Mouse (Mus musculus) brain, embryonic 14.5 days (tissue): ENCODE measurements at regions not wholly inside any gene's neighbourhood (a gene's known extent, or its start where the extent isn't known, plus 50 kb on each side); places are given as distances from the start of the nearest gene placed in this dataset.

Experiments
- CTCF ChIP-seq: fragments of 200-500 bp; IDR thresholded peaks from 2 replicates; pipeline ENCODE4 v1.5.1; 2012; ENCODE audit warnings: inconsistent platforms, mild to moderate bottlenecking, moderate library complexity, borderline replicate concordance; ENCODE audit not compliant: insufficient read depth, insufficient read length; ENCODE audit errors: extremely low read depth
- POLR2A ChIP-seq: fragments of 200-500 bp; IDR thresholded peaks from 2 replicates; pipeline ENCODE4 v1.6.1; 2012; ENCODE audit warnings: mild to moderate bottlenecking, inconsistent platforms, borderline replicate concordance; ENCODE audit not compliant: poor library complexity, insufficient read depth, insufficient read length, severe bottlenecking; ENCODE audit errors: extremely low read depth

DNA sequence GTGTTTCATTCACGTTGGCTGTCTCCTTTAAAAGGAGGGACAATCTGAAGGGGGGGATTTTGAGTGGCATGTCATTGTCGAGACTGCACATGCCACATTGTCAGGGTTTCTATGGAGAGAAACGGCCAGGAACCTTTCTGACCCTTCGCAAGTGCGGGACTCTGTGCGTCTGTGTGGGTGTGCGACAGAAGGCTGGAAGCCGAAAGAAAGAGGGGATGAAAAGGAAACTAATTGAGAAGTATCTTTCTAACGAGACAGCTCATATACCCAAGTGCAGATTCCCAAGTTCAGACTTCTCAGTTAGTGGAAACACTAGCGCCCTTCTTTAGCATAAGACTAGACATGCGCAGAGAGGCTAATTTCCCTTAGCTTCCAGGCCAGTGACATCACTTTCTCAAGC lies 421.4 kb downstream of the Gm10295 start:
- no peak for TF ChIP-seq CTCF
- TF ChIP-seq POLR2A: no peak
